Mouse (Mus musculus) liver, adult 2 months (tissue): ENCODE results near the gene Usp6nl. TPM values are rescaled to one million over a fixed set of nuclear protein-coding genes. Genes with fewer than 3 reads are reported as not detected.

Experiments
- DNase-seq: peaks from one replicate; pipeline ENCODE4 v3.0.0-alpha.2; 2011; ENCODE audit warnings: low read depth, low spot score; ENCODE audit errors: extremely low read depth
- H3K27ac ChIP-seq: fragments of 200-500 bp; replicated peaks from 2 replicates; pipeline ENCODE4 v1.5.1; 2012; ENCODE audit warnings: low read depth, mild to moderate bottlenecking, control low read depth, inconsistent platforms, low read length; ENCODE audit not compliant: insufficient read depth
- H3K27me3 ChIP-seq: fragments of 200-500 bp; 2 replicates; pipeline ENCODE4 v1.6.1; 2012; ENCODE audit warnings: mild to moderate bottlenecking, moderate library complexity, low read length, inconsistent platforms; ENCODE audit not compliant: control insufficient read depth, insufficient read depth
- H3K36me3 ChIP-seq: fragments of 200-500 bp; 2 replicates; pipeline ENCODE4 v1.6.1; 2012; ENCODE audit warnings: low read length, inconsistent platforms; ENCODE audit not compliant: control insufficient read depth, insufficient read depth
- H3K4me1 ChIP-seq: fragments of 200-500 bp; 2 replicates; pipeline ENCODE4 v1.6.1; 2011; ENCODE audit warnings: low read length; ENCODE audit not compliant: control insufficient read depth, insufficient read depth
- H3K4me3 ChIP-seq: fragments of 200-500 bp; 2 replicates; pipeline ENCODE4 v1.5.1; 2011; ENCODE audit warnings: low read depth, mild to moderate bottlenecking, control low read depth, low read length, moderate library complexity; ENCODE audit not compliant: insufficient read depth
- H3K79me2 ChIP-seq: fragments of 200-500 bp; 2 replicates; pipeline ENCODE4 v1.6.1; 2012; ENCODE audit warnings: inconsistent platforms, mild to moderate bottlenecking, low read length, moderate library complexity; ENCODE audit not compliant: control insufficient read depth, insufficient read depth
- H3K9ac ChIP-seq: fragments of 200-500 bp; 2 replicates; pipeline ENCODE4 v1.6.1; 2012; ENCODE audit warnings: low read depth, mild to moderate bottlenecking, control low read depth, inconsistent platforms, low read length
- CTCF ChIP-seq: fragments of 200-500 bp; IDR thresholded peaks from 2 replicates; pipeline ENCODE4 v1.5.1; 2011; ENCODE audit warnings: low read depth, low read length, control low read depth
- POLR2A ChIP-seq: fragments of 200-500 bp; IDR thresholded peaks from 2 replicates; pipeline ENCODE4 v1.6.1; 2011; ENCODE audit warnings: low read length, control low read depth; ENCODE audit not compliant: insufficient read depth; ENCODE audit errors: extremely low read depth
- WGBS: fragments of 180-500 bp; shearing (Covaris S2); methylation state at CpG from one replicate; pipeline ENCODE4 v1.1.7; 2018; 5-methylcytosine and 5-hydroxymethylcytosine counted together
- polyA plus RNA-seq: library from polyadenylated mRNA; depleted of rRNA; stranded (reverse); fragments of >200 nt; gene quantifications from 2 replicates; pipeline ENCODE4 v1.2.3, GENCODE M21; 2012
- total RNA-seq: library from RNA; depleted of rRNA; stranded (reverse); fragments of >200 nt; gene quantifications from 2 replicates; pipeline ENCODE4 v1.2.3, GENCODE M21; 2014

Gene Usp6nl
- total and polyA plus RNA-seq, 2 experiments, result 7.6 to 7.9 TPM

GRCm38 (mm10) chr2:6477884-6478283 lies 155.4 kb downstream of the Usp6nl start:
- Histone ChIP-seq H3K9ac (no peak overlapping the region), H3K4me3 (no peak overlapping the region), H3K36me3 (no peaks in the 10 kb centered on the region), H3K79me2 (no peaks in the 10 kb centered on the region), H3K27ac (peak overlapping the region; percentile 24; the same call in 1 of the 2 replicates), H3K4me1 (no peaks in the 10 kb centered on the region; the same call in 1 of the 2 replicates), H3K27me3 (no peaks in the 10 kb centered on the region)
- no peak for TF ChIP-seq POLR2A
- no peak for TF ChIP-seq CTCF
- DNase-seq, result no peak
- 69% methylated on average over 4 of the region's 4 CpGs for WGBS

DNA sequence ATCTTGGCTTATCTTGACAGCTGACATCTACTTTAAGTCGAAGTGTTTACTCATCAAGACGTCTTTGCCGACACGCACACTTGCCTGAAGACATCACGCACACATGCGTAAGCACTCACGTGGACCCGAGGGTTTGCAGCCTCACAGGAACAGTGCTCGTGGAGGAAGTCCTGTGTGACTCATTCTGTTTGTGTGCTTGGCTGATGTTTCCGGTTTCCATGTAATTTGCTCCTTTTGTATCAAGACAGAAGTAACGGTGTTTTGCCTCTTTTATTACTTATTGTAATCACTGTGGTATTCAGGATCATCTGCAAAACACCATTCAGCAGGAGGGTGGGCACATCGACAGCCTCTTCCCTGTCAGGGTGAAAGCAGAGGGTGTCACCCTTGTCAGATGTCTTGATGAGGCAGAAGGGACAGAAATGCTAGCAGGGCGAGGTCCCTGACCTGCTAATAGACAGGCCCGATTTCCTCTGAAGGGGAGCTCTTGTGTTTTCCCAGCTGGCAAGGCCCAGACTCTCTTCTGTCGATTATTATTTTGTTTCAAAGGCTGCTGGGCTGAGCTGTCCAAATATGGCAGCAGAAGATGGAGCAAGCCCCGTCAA lies 156.0 kb downstream of the Usp6nl start:
- Histone ChIP-seq H3K4me3 (no peak overlapping the region), H3K9ac (no peak overlapping the region), H3K27me3 (no peaks in the 10 kb centered on the region), H3K36me3 (no peaks in the 10 kb centered on the region), H3K79me2 (no peaks in the 10 kb centered on the region), H3K4me1 (no peaks in the 10 kb centered on the region; the same call in 1 of the 2 replicates), H3K27ac (peak overlapping the region; percentile 85)
- 50% methylated on average over 16 of the region's 16 CpGs for WGBS
- TF ChIP-seq POLR2A (no peak), CTCF (no peak)
- peak; percentile 51 for DNase-seq

DNA sequence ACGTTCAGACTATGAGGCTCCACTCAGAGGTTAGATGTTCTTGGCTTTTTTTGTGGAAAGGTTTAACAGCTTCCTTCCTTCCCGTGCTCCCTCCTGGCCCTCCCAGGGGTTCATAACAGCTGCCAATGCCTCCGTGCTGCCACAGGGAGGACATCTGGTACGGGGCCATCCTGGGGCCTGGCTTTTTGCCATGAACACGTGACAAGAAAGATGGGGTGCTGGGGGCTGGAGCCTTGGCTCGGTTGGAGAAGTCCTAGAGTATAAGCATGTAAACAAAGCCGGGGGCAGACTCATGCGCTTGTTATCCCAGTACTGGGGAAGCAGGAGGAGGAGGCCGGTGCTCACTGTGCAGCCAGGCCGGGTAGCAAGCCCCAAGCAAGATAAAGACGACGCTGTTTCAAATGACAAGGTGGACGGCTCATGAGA lies 156.5 kb downstream of the Usp6nl start:
- Histone ChIP-seq H3K79me2 (no peaks in the 10 kb centered on the region), H3K4me3 (no peak overlapping the region), H3K4me1 (no peaks in the 10 kb centered on the region; the same call in 1 of the 2 replicates), H3K36me3 (no peaks in the 10 kb centered on the region), H3K27ac (peak overlapping the region; percentile 85), H3K27me3 (no peaks in the 10 kb centered on the region), H3K9ac (no peak overlapping the region)
- peak; percentile 20 for DNase-seq
- WGBS, result 55% methylated on average over 13 of the region's 13 CpGs
- TF ChIP-seq POLR2A, result no peak
- peak; percentile 11; the same call in 1 of the 2 replicates for TF ChIP-seq CTCF

DNA sequence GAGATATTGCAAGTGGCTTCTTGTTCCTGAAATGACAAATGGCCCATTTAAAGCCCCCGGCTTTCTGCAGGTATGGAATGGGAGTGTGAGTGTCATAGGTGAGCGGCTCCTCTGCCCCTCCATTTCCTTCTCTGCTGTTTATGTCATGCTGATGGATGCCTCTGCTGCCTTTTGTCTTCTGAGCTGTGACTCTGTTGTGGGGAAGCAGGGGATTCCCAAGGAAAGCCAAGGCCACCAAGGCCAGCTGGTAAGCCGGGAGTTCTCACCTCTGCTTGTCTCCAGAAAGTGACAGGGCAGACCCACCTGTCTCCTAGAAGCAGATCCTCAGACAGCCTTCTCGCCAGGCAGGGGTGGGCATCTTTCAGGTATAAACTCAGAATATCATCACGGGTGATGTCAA lies 157.2 kb downstream of the Usp6nl start:
- 0 out of 2 replicates have a peak overlapping the region, but pooled peaks have one; percentile 1 for H3K27ac ChIP-seq
- H3K27me3 ChIP-seq, result no peaks in the 10 kb centered on the region
- H3K79me2 ChIP-seq, result no peaks in the 10 kb centered on the region
- no peaks in the 10 kb centered on the region; the same call in 1 of the 2 replicates for H3K4me1 ChIP-seq
- no peak for DNase-seq
- no peak for TF ChIP-seq POLR2A
- TF ChIP-seq CTCF, result no peak
- no peak overlapping the region for H3K4me3 ChIP-seq
- H3K36me3 ChIP-seq, result no peaks in the 10 kb centered on the region
- H3K9ac ChIP-seq, result no peak overlapping the region
- 80% methylated on average over 5 of the region's 5 CpGs for WGBS

GRCm38 (mm10) chr2:6481966-6482365 lies 159.5 kb downstream of the Usp6nl start:
- DNase-seq, result no peak
- H3K4me3 ChIP-seq, result no peak overlapping the region
- H3K27ac ChIP-seq, result no peak overlapping the region
- no peaks in the 10 kb centered on the region for H3K27me3 ChIP-seq
- no peak for TF ChIP-seq CTCF
- no peak for TF ChIP-seq POLR2A
- no peak overlapping the region for H3K9ac ChIP-seq
- 93% methylated on average over 8 of the region's 8 CpGs for WGBS
- H3K36me3 ChIP-seq, result no peaks in the 10 kb centered on the region
- H3K79me2 ChIP-seq, result no peaks in the 10 kb centered on the region
- H3K4me1 ChIP-seq, result no peaks in the 10 kb centered on the region; the same call in 1 of the 2 replicates

- Histone ChIP-seq H3K27me3 (no peaks in the 10 kb centered on the region), H3K9ac (no peak overlapping the region), H3K36me3 (no peaks in the 10 kb centered on the region), H3K79me2 (no peaks in the 10 kb centered on the region), H3K4me3 (no peak overlapping the region), H3K27ac (no peak overlapping the region), H3K4me1 (no peaks in the 10 kb centered on the region; the same call in 1 of the 2 replicates)
- no peak for TF ChIP-seq CTCF
- no peak for TF ChIP-seq POLR2A
- WGBS, result 69% methylated on average over 3 of the region's 3 CpGs
- no peak for DNase-seq
These were observed 159.9 kb downstream of the Usp6nl start for GRCm38 (mm10) chr2:6482411-6482810.
